Mouse (Mus musculus) kidney, postnatal 0 days (tissue): ENCODE measurements at regions not wholly inside any gene's neighbourhood (a gene's known extent, or its start where the extent isn't known, plus 50 kb on each side); places are given as distances from the start of the nearest gene placed in this dataset.

Experiments
- ATAC-seq: fragments of 200-750 bp; cut with Nextera tagmentation; replicated peaks from 2 replicates; pipeline ENCODE4 v1.8.0; 2017; ENCODE audit warnings: low read depth, moderate number of reproducible peaks, moderate TSS enrichment, moderate library complexity; ENCODE audit not compliant: low FRiP score
- DNase-seq: peaks from one replicate; pipeline ENCODE4 v3.0.0-alpha.2; 2016; ENCODE audit warnings: low spot score
- H3K27ac ChIP-seq: fragments of 300-500 bp; sonication (generic); 2 replicates; pipeline ENCODE4 v1.5.1; 2014; ENCODE audit warnings: mild to moderate bottlenecking
- H3K27me3 ChIP-seq: fragments of 300-500 bp; sonication (generic); 2 replicates; pipeline ENCODE4 v1.6.1; 2014; ENCODE audit warnings: low read length, mixed read lengths; ENCODE audit not compliant: insufficient read depth
- H3K36me3 ChIP-seq: fragments of 300-500 bp; sonication (generic); 2 replicates; pipeline ENCODE4 v1.6.1; 2014; ENCODE audit warnings: low read length, mixed read lengths; ENCODE audit not compliant: insufficient read depth
- H3K4me1 ChIP-seq: fragments of 300-500 bp; sonication (generic); replicated peaks from 2 replicates; pipeline ENCODE4 v1.6.1; 2014; ENCODE audit warnings: antibody characterized with exemption, low read length, mixed read lengths; ENCODE audit not compliant: insufficient read depth
- H3K4me2 ChIP-seq: fragments of 300-500 bp; sonication (generic); 2 replicates; pipeline ENCODE4 v1.6.1; 2014; ENCODE audit warnings: mild to moderate bottlenecking, low read length, moderate library complexity, mixed read lengths
- H3K4me3 ChIP-seq: fragments of 300-500 bp; sonication (generic); replicated peaks from 2 replicates; pipeline ENCODE4 v1.5.1; 2014; ENCODE audit warnings: low read depth, low read length
- H3K9ac ChIP-seq: fragments of 300-500 bp; sonication (generic); 2 replicates; pipeline ENCODE4 v1.6.1; 2014; ENCODE audit warnings: low read depth, low read length
- H3K9me3 ChIP-seq: fragments of 300-500 bp; sonication (generic); replicated peaks from 2 replicates; pipeline ENCODE4 v1.6.1; 2016; ENCODE audit warnings: low read length, inconsistent platforms, mixed read lengths
- CTCF ChIP-seq: IDR thresholded peaks from 2 replicates; pipeline ENCODE4 v1.5.1; 2016; ENCODE audit warnings: antibody characterized with exemption, low read depth, mild to moderate bottlenecking, moderate library complexity
- WGBS: fragments of 180-500 bp; shearing (Covaris S2); extraction: QIAGEN DNeasy Blood & Tissue Kit; methylation state at CpG from one replicate; pipeline ENCODE4 v1.1.7; 2014; 5-methylcytosine and 5-hydroxymethylcytosine counted together

- no peak for TF ChIP-seq CTCF
- Histone ChIP-seq H3K4me1 (no peaks in the 10 kb centered on the region), H3K36me3 (no peaks in the 10 kb centered on the region), H3K4me2 (no peak overlapping the region), H3K4me3 (no peak overlapping the region), H3K27me3 (no peaks in the 10 kb centered on the region), H3K27ac (no peak overlapping the region), H3K9ac (no peak overlapping the region), H3K9me3 (no peaks in the 10 kb centered on the region)
- no peak for ATAC-seq
- WGBS: 19% methylated on average over 2 of the region's 2 CpGs
- DNase-seq: no peak
Observed at GRCm38 (mm10) chr14:80195041-80195440, 211.2 kb downstream of the Olfm4 start.

DNA sequence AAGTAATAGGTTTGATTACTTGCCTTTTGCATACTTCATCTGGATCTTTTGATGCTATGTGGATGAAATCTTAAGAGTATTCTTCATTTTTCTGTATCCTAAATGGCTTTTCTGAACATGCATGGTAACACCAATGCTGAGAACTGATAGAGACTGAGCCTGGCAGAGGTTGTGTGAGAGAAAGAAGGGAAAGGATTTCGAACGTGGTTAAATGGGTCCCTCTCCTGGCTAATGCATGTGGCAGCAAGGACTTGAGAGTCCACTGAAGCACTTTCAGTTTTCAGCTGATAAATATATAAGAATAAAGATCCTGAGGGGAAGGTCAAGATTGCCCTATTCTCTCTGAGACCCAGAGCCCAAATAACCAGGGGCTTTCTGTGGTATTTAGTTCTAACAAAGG lies 229.0 kb downstream of the Olfm4 start:
- Histone ChIP-seq H3K4me1 (no peaks in the 10 kb centered on the region), H3K27me3 (no peaks in the 10 kb centered on the region), H3K9ac (no peak overlapping the region), H3K4me2 (no peak overlapping the region), H3K36me3 (no peaks in the 10 kb centered on the region), H3K9me3 (no peaks in the 10 kb centered on the region), H3K4me3 (no peak overlapping the region), H3K27ac (no peak overlapping the region)
- DNase-seq (peak; percentile 75), ATAC-seq (no peak)
- WGBS: 28% methylated on average over 2 of the region's 2 CpGs
- TF ChIP-seq CTCF: peak; percentile 74

DNA sequence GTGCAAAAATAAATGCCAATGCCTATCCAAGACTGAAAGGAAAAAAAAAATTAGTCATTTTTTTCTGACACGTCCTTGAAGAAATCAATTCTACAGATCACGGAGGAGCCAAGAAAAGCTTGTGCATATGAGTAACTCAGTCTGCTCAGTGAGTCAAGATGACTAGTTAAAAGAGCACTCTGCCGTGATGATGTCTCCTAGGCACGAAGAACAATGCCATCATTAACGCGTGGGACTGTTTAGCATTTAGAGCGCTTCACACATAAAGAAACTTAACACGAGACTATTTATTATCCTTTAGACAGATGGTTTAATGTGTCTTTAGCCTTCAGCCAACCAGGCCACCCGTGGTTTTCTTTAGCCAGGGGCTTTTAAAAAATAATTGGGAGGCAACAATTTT lies 229.8 kb downstream of the Olfm4 start:
- no peak for ATAC-seq
- 40% methylated on average over 9 of the region's 9 CpGs for WGBS
- Histone ChIP-seq H3K4me3 (no peak overlapping the region), H3K27me3 (no peaks in the 10 kb centered on the region), H3K9me3 (no peaks in the 10 kb centered on the region), H3K4me2 (no peak overlapping the region), H3K36me3 (no peaks in the 10 kb centered on the region), H3K4me1 (no peaks in the 10 kb centered on the region), H3K9ac (no peak overlapping the region), H3K27ac (no peak overlapping the region)
- no peak for TF ChIP-seq CTCF
- no peak for DNase-seq

GRCm38 (mm10) chr14:80215960-80216552 lies 232.2 kb downstream of the Olfm4 start:
- no peaks in the 10 kb centered on the region for H3K27me3 ChIP-seq
- peak; percentile 97 for TF ChIP-seq CTCF
- WGBS: 11% methylated on average over 6 of the region's 6 CpGs

GRCm38 (mm10) chr14:80232066-80232465 lies 248.2 kb downstream of the Olfm4 start:
- 90% methylated on average over 3 of the region's 3 CpGs for WGBS
- Histone ChIP-seq H3K9me3 (no peaks in the 10 kb centered on the region), H3K4me1 (no peaks in the 10 kb centered on the region), H3K27me3 (no peaks in the 10 kb centered on the region), H3K27ac (no peak overlapping the region), H3K4me3 (no peak overlapping the region), H3K4me2 (no peak overlapping the region), H3K9ac (no peak overlapping the region), H3K36me3 (no peaks in the 10 kb centered on the region)
- ATAC-seq (no peak), DNase-seq (no peak)
- TF ChIP-seq CTCF: no peak

More at GRCm38 (mm10) chr14:80215960-80216552, 232.2 kb downstream of the Olfm4 start:
- ATAC-seq: peak; percentile 49; the same call in 1 of the 2 replicates
- Histone ChIP-seq H3K9ac (no peak overlapping the region), H3K36me3 (no peaks in the 10 kb centered on the region), H3K9me3 (no peaks in the 10 kb centered on the region), H3K4me1 (no peaks in the 10 kb centered on the region), H3K27ac (no peak overlapping the region), H3K4me2 (no peak overlapping the region), H3K4me3 (no peak overlapping the region)
- DNase-seq: peak; percentile 94

DNA sequence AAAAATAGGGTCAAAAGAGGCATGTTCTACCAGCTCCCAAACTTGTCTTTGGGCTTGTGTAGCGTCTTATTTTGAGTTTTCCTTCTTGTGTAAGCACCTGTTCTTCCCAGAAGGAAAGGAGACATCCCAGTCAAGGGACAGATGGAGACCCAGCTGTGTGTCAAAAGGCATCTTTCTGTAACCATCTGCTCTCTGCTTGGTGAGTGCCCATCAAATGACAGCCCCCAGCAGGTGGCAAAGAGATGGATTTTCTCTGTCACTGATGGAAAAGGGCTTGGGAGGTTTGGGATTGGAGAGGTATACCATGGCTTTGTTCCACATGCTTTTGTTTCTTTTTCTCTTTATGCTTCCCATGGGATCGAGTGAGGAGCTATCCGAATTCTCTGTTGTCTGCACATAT lies 249.1 kb downstream of the Olfm4 start:
- no peaks in the 10 kb centered on the region for H3K36me3 ChIP-seq
- WGBS: 82% methylated on average over 3 of the region's 3 CpGs
- H3K4me3 ChIP-seq: no peak overlapping the region
- no peaks in the 10 kb centered on the region for H3K9me3 ChIP-seq
- no peak for TF ChIP-seq CTCF
- H3K4me2 ChIP-seq: no peak overlapping the region
- ATAC-seq (no peak), DNase-seq (no peak)
- H3K27ac ChIP-seq: no peak overlapping the region
- H3K9ac ChIP-seq: no peak overlapping the region
- no peaks in the 10 kb centered on the region for H3K4me1 ChIP-seq
- H3K27me3 ChIP-seq: no peaks in the 10 kb centered on the region

DNA sequence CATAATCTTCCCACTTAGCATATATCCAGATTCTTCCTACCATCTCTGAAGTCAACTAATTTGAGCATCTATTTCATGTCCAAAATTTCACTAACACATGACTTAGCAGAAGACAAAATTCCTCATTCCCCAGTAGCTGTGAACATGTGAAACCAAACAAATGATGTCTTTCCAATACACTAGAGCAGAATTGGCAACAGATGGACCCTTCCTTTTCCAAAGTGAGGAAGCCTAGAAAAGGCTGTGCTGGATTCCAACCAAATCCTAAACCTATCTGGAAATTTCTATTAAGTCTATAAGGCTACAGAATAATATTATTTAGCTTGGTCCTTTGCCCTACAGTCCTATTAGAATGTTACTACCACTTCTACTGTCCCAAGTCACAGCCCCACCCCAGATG lies 253.3 kb downstream of the Olfm4 start:
- TF ChIP-seq CTCF: no peak
- Histone ChIP-seq H3K9me3 (no peaks in the 10 kb centered on the region), H3K4me1 (no peaks in the 10 kb centered on the region), H3K36me3 (no peaks in the 10 kb centered on the region), H3K4me3 (no peak overlapping the region), H3K4me2 (no peak overlapping the region), H3K9ac (no peak overlapping the region), H3K27ac (no peak overlapping the region), H3K27me3 (no peaks in the 10 kb centered on the region)
- ATAC-seq: no peak
- DNase-seq: no peak
